Mouse (Mus musculus) mouse trophoblast stem cell (cell line): ENCODE measurements around the gene 9530077C05Rik.
"Not testable (repeated sequence)": the region's sequence is repeated elsewhere in the genome, so short reads cannot be mapped to it uniquely, and the experiment has no call there.

ENCODE experiments used
- in situ Hi-C, 2 experiments: fragments of 300-500 bp; cut with MseI, MboI; formaldehyde crosslinking; loops; 2 replicates in 1 of 2; 3 replicates in 1 of 2; pipeline ENCODE4 v1.15.1; 2025

9530077C05Rik gene

DNA sequence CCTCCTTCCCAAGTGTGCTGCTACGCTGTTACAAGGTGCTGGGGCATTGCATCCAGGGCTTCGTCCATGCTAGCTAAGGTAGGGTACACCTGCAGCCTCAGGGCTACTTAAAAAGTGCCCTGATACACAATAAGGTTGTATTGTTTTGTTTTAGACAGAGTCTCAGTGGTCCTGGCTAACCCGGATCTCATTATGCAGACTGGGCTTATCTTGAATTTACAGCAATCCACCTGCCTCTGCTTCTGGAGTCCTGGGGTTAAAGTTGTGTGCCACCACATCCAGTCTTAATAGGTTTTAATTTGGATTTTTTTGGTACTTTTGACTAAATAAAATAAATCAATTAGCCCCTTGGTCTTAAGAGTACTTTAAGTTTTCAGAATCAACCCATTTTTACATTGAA is 8.6 kb downstream of the 9530077C05Rik start:
- in situ Hi-C loops, result no loop called here

DNA sequence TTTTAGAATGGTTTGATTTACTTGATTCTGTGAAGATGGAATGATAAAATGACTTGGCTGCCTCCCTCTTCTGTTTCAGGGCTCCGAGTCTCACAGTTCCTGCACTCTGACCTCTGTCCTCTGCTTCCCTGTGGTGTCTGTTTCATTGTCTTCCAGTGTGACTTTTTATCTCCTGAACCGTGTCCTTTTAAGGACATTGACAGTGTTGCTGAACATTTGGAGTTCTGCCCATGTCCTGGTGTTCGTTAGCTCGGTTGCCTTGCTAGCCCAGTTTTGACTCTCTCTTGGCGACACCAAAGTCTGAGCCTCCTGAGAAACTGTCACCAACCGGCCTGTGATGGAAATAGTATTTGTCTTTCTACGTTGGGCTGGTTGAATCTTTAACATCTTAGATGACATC is 9.2 kb downstream of the 9530077C05Rik start:
- in situ Hi-C loops, result no loop called here

DNA sequence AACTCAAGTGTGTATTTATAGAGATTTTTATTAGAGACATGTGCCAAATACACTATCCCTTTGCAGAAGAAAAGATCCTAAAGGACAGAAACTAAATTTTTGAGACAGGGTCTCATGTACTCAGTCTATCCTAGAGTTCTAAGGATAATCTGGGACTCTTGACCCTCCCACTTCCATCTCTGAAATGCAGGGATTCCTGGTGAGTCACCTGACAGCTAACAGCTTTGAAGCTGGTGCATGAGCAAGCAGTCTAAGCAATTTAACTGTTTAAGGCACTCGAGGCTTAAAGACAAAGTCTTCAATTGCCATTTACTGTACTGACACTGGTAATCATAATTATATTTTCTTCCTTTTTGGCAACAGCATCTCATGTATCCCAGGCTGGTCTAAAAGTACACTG is 11.2 kb downstream of the 9530077C05Rik start:
- in situ Hi-C loops, result no loop called here

DNA sequence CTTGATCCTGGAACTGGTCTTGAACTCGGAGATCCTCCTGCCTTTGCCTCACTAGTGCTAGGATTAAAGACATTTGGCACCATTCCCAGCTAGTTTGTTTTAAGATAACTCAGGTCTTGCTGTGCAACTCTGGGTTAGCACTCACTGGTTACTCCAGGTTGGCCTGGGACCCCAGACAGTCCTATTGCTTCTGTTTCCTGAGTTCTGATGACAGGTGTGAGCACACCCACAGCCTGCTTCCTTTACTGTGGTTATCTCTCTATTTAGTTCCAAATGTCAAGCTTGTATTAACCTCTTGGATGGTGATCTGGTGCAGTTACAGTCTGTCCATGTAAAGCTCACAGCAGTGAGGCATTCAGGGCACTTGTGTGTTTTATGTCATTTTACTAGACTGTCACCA is 12.2 kb downstream of the 9530077C05Rik start:
- in situ Hi-C loops, result no loop called here

DNA sequence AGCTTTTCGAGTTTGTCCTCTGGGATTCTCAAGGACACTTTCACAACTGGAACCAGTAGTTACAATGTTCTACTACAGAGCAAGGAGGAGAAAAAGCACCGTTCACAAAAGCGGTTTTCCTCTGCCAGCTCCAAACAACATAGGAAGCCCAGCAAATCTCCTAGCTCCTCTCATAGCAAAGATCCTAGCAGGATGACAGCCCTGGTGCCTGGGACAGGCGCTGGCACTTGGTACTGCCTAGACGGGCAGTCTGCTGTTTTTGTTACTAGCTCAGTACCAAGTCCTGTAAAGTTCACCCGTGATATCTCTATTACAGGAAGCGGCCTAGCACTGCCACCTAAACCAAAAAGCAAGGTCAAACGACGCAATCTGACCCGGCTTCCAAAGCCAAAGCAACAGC is 12.9 kb downstream of the 9530077C05Rik start:
- in situ Hi-C loops, result no loop called here

DNA sequence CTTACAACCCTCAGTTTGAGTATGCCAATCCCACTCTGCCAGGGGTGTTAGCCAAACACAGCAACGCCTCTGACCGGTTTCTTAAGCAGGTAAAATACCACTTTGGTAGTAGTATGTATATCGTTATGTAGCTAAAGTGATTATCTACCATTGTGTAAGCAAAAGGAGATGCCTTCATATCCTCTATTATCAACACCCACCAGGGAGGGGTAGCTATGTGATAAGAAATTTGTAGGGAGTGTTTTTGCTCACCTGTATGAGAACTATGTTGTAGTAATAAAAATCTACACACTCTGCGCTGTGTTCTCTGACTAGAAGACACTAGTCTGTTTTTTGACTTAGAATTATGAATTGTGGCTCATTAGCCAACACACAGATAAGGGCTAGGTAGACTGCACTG is 13.4 kb downstream of the 9530077C05Rik start:
- in situ Hi-C loops, result no loop called here

DNA sequence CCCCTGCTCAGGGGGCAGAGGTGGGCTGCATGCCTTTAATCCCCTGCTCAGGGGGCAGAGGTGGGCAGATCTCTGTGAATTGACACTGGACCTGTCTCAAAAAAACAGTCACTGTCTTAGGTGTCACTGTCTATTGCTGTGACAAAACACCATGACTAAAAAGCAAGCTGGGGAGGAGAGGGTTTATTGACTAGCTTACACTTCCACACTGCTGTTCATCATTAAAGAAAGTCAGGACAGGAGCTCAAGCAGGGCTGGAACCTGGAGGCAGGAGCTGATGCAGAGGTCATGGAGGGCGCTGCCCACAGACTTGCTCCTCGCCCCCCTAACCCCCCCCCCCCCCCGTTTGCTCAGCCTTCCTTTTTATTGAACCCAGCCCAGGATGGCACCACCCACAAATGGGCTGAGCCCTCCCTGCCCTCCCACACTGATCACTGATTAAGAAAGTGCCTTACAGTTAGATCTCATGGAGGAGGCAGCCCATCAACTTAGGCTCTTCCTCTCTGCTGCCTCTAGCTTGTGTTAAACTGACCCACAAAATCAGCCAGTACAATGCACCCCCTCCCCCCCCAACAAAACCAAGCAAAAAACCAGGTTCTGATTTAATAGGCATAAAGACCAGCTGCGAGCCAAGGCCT is 16.8 kb downstream of the 9530077C05Rik start:
- in situ Hi-C loops, result no loop called here

DNA sequence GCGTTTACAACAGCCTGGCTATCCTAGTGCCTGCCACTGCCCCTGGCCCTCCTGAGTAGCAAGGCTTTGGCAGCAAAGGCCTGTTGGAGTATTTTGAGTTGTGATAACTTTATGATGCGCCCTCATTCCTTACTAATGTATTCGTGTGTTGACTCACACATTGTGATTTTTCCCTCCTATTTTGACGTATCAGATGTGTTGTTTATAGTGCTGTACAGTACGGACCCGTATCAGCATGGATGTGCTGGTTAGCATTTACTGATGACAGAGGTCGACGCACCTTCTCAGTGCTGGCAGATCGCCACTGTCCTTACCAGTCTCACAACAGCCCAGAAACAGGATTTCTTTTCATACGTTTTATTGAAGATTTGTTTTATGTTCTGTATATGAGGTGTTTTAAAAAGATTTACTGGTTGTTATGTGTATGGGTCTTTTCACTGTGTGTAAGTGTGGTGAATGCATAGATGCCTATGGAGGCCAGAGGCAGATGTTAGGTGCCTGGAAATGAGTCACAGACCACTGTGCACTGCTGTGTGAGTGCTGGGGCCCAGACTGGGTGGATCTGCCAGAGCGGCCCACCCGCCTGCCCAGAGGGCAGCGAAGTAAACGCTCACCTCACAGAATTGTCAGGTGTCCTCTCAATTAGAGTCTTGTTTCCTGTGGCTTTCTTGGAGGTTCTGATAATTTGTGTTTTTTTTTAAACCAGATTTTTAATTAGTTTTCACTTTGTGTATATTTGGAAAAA is 17.5 kb downstream of the 9530077C05Rik start:
- in situ Hi-C loops, result no loop called here

DNA sequence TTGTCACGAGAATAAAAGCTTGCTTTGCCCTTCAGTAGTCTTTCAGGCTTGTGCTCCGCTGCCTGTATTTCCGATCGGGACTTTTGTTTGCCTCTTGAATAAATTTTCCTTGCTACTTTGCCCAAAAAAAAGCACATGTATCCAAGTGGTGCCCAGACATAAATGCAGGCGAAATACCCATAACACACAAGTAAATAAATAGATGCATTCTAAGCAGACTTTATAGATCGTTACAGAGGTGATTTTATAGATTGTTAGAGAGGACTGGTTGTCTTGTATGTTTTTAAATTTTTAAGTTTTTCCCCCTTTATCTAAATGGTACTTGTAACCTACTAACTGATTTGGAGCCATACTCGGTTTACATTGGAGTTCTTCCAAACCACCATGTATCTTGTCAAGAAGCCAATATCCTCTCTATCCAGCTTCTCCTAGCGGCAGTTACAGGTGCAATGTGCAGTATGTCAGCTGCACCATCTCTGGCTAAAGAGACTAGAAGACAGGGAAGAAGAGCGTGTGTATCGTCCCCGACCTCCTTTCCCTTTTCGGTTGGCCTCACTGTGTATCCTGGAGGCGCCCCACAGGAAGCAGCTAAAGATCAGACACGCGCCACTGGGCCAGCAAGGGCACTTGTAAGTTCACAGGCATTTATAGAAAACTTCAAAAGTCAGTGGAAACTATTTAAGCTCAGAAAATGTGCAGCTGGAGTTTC is 18.4 kb downstream of the 9530077C05Rik start:
- in situ Hi-C loops, result no loop called here

DNA sequence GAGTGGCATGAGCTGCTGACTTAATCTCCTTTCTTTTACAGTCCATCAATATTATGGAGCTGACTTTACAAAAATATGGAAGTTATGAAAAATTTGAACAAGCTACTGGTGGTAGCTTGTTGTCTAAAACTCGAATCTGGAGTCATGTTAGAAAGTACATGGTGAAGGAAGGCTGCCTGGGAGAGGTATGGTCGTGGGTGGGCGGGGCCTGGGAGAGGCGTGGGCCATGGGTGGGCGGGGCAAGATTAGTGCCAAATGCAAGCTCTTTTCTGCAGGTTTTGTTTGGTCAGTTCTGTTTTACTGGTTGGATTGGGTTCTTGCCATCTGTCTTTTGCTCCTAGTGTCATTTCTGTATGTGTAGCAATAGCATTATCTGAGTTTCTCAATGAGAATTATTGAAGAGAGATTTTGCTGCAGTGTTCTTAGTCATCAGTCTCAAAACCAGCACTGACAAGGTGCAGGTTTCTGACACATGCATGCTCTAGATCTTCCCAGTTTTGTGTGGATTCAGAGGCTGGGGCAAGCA is 19.1 kb downstream of the 9530077C05Rik start:
- in situ Hi-C loops, result no loop called here

DNA sequence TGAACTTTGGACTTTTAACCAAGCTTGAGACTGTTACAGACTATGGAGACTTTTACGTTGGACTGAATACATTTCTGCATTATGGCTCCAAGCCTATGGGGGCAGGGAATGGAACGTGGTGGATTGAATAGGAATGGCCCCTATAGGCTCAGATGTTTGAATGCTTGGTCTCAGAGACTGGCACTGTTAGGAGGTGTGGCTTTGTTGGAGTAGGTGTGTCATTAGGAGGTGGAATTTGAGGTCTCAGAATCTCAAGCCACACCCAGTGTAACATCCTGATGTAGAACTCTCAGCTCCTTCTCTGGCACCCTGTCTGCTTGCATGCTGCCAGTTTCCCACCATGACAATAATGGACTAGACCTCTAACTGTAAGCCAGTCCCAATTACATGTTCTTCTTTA is 21.9 kb downstream of the 9530077C05Rik start:
- in situ Hi-C loops, result no loop called here

DNA sequence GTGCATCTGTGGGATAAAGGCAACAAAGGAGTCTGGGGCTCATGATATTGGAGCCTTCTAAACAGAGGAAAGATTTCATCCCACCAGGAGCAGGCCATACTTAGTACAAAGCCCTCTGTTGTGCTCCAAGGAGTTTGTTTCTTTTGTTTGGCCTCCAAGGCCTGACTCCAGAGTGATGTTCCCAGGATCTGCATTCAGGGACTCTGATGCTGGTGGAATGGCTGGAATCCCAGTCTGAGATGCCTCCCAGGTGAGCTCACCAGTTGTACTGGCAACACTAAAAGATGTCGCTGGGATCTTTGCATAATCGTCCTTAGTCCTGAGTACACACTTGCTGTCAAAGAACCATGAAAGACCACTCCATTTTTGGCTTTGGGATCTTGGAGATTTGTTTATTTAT is 22.8 kb downstream of the 9530077C05Rik start:
- in situ Hi-C loops, result no loop called here

DNA sequence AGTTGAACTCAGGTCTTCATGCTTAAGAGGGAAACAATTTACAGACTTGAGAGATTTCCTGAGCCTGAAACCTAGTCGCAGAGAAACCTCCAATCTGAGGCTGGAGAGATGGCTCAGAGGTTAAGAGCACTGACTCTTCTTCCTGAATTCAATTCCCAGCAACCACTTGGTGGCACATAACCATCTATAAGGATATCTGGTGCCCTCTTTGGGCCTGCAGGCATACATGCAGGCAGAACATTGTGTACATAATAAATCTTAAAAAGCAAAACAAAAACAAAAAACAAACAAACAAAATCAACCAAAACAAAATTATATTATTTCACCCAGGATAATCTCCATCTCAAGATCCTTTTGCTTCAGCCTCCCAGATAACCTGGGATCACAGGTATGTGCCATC is 27.5 kb downstream of the 9530077C05Rik start:
- in situ Hi-C loops, result no loop called here

DNA sequence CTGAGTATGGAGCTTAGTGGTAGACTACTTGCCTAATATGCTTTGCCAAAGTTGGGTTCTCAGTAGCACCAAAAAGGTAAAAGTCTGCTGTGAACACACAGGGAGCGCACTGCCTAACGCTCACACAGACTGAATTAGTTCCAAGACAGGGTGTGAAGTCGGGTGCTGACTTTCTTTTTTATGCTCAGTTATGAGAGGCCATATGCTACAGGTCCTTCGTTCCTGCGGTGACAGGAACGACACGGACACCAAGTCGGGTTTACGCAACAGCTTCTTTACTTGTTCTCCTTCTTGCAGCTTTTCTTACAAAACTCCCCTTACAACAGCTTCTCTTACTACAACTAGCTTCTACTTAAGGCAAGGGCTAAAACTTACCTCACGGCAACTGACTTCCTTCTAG is 31.8 kb downstream of the 9530077C05Rik start:
- in situ Hi-C loops, result no loop called here

DNA sequence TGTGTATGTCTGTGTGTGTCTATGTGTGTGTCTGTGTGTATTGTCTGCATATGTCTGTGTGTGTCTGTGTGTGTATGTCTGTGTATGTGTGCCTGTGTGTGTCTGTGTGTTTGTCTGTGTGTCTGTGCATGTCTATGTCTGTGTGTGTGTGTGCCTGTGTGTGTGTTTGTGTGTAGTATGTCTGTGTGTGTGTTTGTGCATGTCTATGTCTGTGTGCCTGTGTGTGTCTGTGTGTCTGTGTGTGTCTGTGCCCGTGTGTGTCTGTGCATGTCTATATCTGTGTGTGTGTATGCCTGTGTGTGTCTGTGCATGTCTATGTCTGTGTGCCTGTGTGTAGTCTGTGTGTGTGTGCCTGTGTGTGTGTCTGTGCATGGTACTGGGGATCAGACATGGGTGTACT is 33.8 kb downstream of the 9530077C05Rik start:
- in situ Hi-C loops, result no loop called here

DNA sequence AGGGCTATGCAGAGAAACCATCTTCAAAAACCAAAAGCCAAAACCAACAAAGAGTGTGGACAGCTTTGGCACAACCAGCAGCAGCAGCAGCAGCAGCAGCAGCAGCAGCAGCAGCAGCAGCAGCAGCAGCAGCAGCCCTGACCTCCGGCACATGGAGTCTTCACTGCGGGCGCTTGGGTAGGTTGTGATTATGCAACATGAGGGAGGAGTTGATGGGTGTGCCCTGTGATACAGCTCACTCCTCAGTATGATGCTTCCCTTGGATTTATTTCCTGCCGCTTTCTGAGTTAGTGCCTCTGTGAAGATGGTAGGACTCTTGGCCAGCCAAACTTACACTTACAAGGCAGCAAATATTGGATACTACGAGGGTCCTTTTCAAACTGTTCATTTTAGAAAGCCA is 35.9 kb downstream of the 9530077C05Rik start:
- in situ Hi-C loops, result no loop called here

DNA sequence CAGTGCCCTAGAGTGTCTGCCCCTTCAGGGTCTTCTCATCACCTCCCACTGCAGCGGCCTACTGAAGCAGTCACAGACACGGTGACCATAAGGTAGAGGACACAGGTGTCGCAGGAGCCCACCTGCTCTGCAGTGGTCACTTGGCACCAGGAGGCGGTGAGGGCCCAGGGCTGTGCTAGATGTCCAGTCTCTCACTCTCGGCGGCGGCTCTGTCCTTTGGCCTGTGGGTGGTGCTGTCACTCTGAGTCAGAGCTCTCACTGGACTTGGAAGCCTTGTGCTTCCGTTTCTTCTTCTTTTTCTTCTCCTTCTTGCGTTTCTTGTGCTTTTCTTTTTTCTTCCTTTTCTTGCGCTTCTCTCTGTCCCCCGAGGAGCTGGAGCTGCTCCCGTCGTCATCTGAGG is 37.1 kb downstream of the 9530077C05Rik start:
- in situ Hi-C loops, result no loop called here

DNA sequence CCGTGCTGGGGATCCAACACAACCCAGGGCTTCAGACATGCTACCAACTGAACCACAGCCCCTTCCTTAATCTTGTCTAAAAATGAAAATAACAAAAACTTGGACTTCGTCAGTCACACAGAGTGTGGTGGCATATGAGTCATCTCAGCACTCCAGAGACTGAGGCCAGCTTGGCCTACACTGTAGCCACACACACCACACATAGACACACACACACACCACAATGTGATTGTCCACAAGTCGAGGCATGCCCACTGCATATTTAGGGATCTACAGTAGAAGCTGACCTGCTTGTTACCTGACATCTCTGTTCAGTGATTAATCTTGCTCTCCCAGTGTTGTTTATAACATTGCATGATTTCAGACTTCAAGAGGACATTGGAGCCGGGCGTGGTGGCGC is 37.9 kb downstream of the 9530077C05Rik start:
- in situ Hi-C loops, result no loop called here

DNA sequence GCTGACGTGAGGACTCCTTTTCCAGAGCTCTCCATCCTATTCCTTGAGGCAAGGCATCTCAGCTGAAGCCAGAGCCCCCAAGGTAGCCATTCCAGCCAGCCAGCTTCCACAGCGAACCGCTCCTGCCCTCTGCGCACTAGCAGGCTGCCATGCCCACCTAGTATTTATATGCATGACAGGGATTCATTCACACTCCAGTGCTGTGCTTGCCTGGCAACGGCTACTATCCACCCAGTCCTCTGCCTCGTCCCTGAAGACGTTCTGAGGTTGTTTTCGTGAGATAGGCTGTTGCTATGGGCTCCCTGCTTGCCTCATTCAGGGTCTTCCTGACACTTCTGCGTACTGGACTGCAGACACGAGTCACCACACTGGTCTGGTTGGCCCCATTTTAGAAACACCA is 41.4 kb downstream of the 9530077C05Rik start:
- in situ Hi-C loops, result no loop called here

DNA sequence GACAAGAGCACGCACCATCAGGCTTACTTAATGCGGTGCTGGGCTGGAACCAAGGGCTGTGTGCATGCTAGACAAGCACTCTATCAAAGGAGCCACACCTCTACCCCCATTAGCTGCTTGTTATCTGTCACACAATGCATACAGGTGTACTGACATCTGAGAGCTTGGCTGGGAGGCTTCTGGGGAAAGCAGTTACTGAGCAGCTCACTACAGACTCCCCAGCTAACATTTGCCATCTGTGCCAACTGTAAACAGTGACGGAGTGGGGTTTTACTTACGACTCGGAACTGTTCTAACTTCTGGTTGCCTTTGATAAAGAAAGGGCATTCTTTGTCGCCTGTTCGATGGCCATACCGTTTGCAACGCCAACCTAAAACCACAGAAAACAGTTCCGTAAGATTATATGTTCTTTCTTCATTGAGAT is 42.2 kb downstream of the 9530077C05Rik start:
- in situ Hi-C loops, result no loop called here

DNA sequence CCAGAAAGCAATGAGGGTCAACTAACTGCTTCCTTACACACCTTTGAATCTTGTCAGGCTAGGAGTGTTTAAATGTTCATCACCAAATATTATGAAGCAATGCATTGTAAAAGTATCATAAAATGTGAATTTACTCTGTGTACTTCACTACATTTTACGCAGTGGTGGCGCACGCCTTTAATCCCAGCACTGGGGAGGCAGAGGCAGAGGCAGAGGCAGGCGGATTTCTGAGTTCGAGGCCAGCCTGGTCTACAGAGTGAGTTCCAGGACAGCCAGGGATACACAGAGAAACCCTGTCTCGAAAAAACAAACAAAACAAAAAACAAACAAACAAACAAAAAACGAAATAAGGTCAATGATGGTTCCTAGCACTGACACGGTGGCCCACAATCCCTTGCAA is 42.7 kb downstream of the 9530077C05Rik start, which contains the start of gene Gm17545:
TSS of gene Gm17545 (plus strand) at position 301 of the 400 bp plus-strand sequence.
- in situ Hi-C loops, result not testable (repeated sequence)

DNA sequence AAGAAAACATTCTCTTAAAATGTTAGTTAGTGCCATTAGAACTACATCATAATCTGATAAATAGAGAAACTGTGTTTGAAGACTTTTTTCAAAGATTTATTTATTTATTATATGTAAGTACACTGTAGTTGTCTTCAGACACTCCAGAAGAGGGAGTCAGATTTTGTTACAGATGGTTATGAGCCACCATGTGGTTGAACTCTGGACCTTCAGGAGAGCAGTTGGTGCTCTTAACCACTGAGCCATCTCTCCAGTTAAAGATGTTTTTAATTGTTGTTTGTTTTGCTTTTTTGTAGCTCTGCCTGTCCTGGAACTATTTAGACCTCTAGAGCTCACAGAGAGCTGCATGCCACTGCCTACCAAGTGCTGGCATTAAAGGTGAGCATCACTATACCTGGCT is 43.7 kb downstream of the 9530077C05Rik start:
- in situ Hi-C loops, result no loop called here
